Mouse (Mus musculus) hindbrain, postnatal 0 days (tissue): Measurements from ENCODE around the gene Cux1. TPM values are rescaled to one million over a fixed set of nuclear protein-coding genes. Genes with fewer than 3 reads are reported as not detected.

ENCODE experiments used
- ATAC-seq: fragments of 200-750 bp; cut with Nextera tagmentation; 2 replicates; pipeline ENCODE4 v1.8.0; 2017; ENCODE audit warnings: mild to moderate bottlenecking, moderate TSS enrichment, moderate library complexity
- DNase-seq: peaks from one replicate; pipeline ENCODE4 v3.0.0-alpha.2; 2015; ENCODE audit warnings: low spot score
- H3K27ac ChIP-seq: fragments of 300-500 bp; sonication (generic); 2 replicates; pipeline ENCODE4 v1.5.1; 2014; ENCODE audit warnings: mild to moderate bottlenecking
- H3K27me3 ChIP-seq: fragments of 300-500 bp; sonication (generic); 2 replicates; pipeline ENCODE4 v1.6.1; 2014; ENCODE audit warnings: low read length, mixed read lengths; ENCODE audit not compliant: insufficient read depth
- H3K36me3 ChIP-seq: fragments of 300-500 bp; sonication (generic); 2 replicates; pipeline ENCODE4 v1.6.1; 2014; ENCODE audit warnings: low read length, mixed read lengths; ENCODE audit not compliant: insufficient read depth
- H3K4me1 ChIP-seq: fragments of 300-500 bp; sonication (generic); 2 replicates; pipeline ENCODE4 v1.6.1; 2014; ENCODE audit warnings: antibody characterized with exemption, low read length, mixed read lengths; ENCODE audit not compliant: insufficient read depth
- H3K4me2 ChIP-seq: fragments of 300-500 bp; sonication (generic); 2 replicates; pipeline ENCODE4 v1.6.1; 2014; ENCODE audit warnings: low read depth, mild to moderate bottlenecking, low read length, moderate library complexity, mixed read lengths
- H3K4me3 ChIP-seq: fragments of 300-500 bp; sonication (generic); 2 replicates; pipeline ENCODE4 v1.5.1; 2014; ENCODE audit warnings: low read length
- H3K9ac ChIP-seq: fragments of 300-500 bp; sonication (generic); replicated peaks from 2 replicates; pipeline ENCODE4 v1.6.1; 2014; ENCODE audit warnings: mild to moderate bottlenecking, low read length, moderate library complexity, mixed read lengths
- H3K9me3 ChIP-seq: fragments of 300-500 bp; sonication (generic); 2 replicates; pipeline ENCODE4 v1.6.1; 2016; ENCODE audit warnings: low read length, mixed read lengths
- CTCF ChIP-seq: IDR thresholded peaks from 2 replicates; pipeline ENCODE4 v1.5.1; 2016; ENCODE audit warnings: antibody characterized with exemption, control low read depth, low read depth
- WGBS: fragments of 180-500 bp; shearing (Covaris S2); extraction: QIAGEN DNeasy Blood & Tissue Kit; methylation state at CpG from one replicate; pipeline ENCODE4 v1.1.7; 2014; 5-methylcytosine and 5-hydroxymethylcytosine counted together
- polyA plus RNA-seq: library from polyadenylated mRNA; unstranded; fragments of >200 nt; fragmentation: Nextera tagmentation; extraction: Ambion mirVana; gene quantifications from 2 replicates; pipeline ENCODE4 v1.2.1, GENCODE M21; 2015
- total RNA-seq: library from RNA; depleted of rRNA; stranded (reverse); fragments of >200 nt; gene quantifications from 2 replicates; pipeline ENCODE4 v1.2.3, GENCODE M21; 2014

Cux1 gene
- total and polyA plus RNA-seq, 2 experiments from 2014 or later, result 86.3 to 137 TPM

DNA sequence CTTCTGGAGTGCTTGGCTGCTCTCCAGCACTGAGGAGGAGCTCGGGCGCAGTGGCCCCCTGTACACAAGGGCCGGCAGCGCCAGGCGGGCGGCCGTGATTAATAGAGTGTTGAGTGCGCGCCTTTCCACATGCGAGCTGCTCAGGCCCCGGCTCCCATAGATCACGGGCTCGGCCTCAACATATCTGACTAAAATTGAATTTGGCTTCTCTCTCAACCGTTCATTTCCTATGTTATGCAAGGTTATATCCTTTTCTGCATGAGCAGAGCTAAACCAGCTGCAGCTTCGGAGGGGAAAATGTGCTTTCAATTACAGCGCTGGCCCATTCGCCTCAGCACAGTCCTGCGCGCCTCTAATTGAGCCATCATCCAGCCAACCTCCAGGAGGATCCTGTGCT lies 163.7 kb downstream of the Cux1 start:
- no peaks in the 10 kb centered on the region for H3K27me3 ChIP-seq
- H3K9ac ChIP-seq, result no peak overlapping the region
- peak; percentile 62; the same call in 1 of the 2 replicates for ATAC-seq
- DNase-seq, result peak; percentile 79
- no peaks in the 10 kb centered on the region for H3K9me3 ChIP-seq
- H3K27ac ChIP-seq, result no peak overlapping the region
- no peak for TF ChIP-seq CTCF
- peak overlapping the region; percentile 15; the same call in 1 of the 2 replicates for H3K4me3 ChIP-seq
- H3K36me3 ChIP-seq, result no peaks in the 10 kb centered on the region
- peaks cover 10% of the 10 kb centered on the region; the same call in 1 of the 2 replicates for H3K4me1 ChIP-seq
- WGBS, result 16% methylated on average over 19 of the region's 19 CpGs
- H3K4me2 ChIP-seq, result peak overlapping the region; percentile 47

DNA sequence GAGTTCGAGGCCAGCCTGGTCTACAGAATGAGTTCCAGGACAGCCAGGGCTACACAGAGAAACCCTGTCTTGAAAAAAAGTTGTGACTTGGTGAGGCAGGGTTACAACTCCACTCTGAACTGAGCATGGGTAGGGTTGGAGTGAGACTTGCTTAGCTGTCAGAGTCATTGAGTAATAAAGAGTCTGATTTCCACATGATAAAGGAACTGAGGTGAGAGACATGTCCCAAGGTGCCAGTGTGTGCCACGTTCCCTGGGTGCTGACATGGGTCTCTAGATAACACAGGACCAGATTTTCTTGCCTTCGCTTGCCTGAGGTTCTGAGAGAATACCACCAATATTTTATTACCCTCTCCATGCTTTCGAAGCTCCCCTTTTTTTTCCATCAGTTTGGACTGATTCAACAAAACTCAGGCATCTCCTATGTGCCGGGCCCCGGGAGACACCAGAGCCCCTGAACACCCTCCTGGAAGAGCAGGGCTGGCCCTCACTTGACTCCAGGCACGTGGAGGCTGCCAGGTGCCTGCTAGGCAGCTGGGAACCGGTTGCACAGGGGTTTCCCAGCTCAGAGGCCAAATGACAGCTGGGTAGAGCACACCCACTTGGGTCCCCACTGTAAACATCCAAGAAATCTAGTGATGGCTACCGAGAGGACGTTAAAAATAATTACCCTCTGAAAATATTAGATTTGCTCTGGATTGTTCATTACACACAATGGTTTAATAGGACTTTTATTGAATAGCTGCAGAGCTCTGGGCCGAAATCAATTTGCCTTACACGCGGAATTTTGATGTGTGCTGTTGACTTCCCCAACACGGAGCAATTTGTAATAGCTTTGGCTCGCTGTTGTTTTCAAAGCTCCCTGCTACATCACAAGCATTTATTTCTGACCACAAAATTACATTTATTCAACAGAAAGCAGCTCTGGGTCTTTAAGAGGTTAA lies 164.4 kb downstream of the Cux1 start:
- peak overlapping the region; percentile 47 for H3K4me2 ChIP-seq
- H3K27me3 ChIP-seq, result no peaks in the 10 kb centered on the region
- no peak overlapping the region for H3K27ac ChIP-seq
- no peak overlapping the region for H3K9ac ChIP-seq
- DNase-seq, result peak; percentile 8
- no peaks in the 10 kb centered on the region for H3K9me3 ChIP-seq
- H3K4me3 ChIP-seq, result peak overlapping the region; percentile 15; the same call in 1 of the 2 replicates
- H3K4me1 ChIP-seq, result peaks cover 10% of the 10 kb centered on the region; the same call in 1 of the 2 replicates
- 47% methylated on average over 15 of the region's 15 CpGs for WGBS
- no peak for TF ChIP-seq CTCF
- no peak; the same call in 1 of the 2 replicates for ATAC-seq
- H3K36me3 ChIP-seq, result no peaks in the 10 kb centered on the region

DNA sequence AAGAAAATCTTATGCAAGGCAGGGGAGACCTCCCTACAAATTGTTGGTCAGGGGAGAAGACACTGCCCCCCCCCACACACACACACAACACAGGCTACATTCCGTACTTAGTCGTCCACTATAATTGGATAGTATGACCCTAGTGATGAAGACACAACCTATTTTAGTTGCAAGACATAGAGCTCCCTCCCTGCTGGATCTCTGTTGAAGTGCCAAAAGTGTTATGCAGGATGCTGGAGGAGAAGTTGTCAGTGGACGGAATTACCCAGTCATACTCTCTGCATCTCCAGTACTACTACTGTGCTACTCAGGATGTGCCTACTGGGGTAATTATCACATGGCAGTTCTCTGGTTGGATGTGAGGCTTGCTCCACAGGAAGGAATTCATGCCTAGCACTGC lies 168.6 kb downstream of the Cux1 start:
- no peak for DNase-seq
- WGBS, result 82% methylated on average over 3 of the region's 3 CpGs
- Histone ChIP-seq H3K36me3 (no peaks in the 10 kb centered on the region), H3K4me2 (no peak overlapping the region), H3K9me3 (no peaks in the 10 kb centered on the region), H3K4me1 (peaks cover 7% of the 10 kb centered on the region; the same call in 1 of the 2 replicates), H3K4me3 (no peak overlapping the region), H3K27ac (no peak overlapping the region), H3K27me3 (no peaks in the 10 kb centered on the region), H3K9ac (no peak overlapping the region)
- ATAC-seq, result no peak
- TF ChIP-seq CTCF, result no peak

DNA sequence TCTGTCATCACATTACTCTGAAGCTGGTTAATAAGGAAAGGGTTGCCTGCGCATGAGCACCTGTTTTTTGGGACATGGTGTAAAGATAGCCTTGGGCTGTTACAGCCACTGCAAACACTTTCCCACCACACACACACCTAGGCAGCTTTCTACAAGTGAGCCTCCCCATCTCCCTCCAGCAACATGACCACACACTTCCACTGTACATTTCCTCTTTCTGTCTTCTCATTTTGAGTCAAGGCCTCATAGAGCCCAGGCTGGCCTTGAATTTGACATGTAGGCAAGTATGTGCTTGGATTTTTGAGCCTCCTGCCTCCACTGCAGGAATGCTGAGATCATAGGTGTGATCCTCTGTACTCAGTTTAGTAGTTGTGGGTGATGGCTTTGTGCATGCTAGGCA lies 170.6 kb downstream of the Cux1 start:
- Histone ChIP-seq H3K9me3 (no peaks in the 10 kb centered on the region), H3K4me1 (no peaks in the 10 kb centered on the region), H3K4me3 (no peak overlapping the region), H3K4me2 (no peak overlapping the region), H3K9ac (no peak overlapping the region), H3K27me3 (no peaks in the 10 kb centered on the region), H3K27ac (no peak overlapping the region), H3K36me3 (no peaks in the 10 kb centered on the region)
- ATAC-seq, result no peak
- TF ChIP-seq CTCF, result no peak
- WGBS, result 93% methylated on average over 1 of the region's 1 CpGs
- no peak for DNase-seq

DNA sequence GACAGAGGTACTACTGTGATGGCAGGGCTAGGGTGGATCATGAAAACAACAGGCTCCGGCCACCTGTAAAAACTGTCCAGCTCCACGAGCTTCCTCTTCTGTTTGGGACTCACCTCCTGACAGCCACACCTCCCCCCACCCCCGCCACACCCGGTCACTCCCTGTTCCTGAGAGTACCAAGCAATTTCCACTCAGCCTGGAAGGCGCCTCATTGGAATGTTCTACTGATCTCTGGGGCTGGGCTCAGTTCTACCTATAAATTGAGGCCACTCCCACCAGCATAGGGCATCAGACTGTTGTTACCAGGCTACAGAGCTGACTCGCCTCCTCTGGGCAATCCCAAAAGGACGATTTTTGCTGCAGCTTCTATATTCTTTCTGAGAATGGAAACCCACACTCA lies 171.0 kb downstream of the Cux1 start:
- WGBS, result 86% methylated on average over 7 of the region's 7 CpGs

DNA sequence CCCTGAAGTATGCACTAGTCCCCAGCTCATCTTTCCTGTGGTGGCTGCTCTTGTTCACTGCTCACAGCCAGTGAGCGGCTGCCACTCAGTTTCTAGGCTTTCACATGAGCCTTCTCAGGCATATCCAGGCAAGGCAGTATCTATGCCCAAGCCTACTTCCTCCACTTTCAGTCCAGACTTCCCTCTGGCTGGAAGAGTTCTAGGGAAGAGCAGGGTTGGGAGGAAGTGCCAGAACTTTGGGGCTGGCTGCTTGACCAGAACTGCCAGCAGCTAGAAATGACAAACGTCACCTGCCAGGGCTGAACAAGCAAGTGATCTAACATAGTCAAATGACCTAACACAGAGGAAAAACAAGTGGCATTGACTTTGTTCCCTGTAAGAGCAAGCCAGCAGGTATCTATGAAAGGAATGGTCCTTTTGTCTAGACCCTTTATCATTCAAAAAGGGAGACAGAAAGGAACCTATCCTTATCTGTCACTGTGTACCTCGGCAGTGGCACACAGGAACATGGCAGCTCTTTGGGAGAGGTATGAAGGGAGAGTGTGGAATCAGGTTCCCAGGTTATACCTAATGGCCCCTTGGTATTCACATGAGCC lies 171.6 kb downstream of the Cux1 start:
- Histone ChIP-seq H3K9ac (no peak overlapping the region), H3K9me3 (no peaks in the 10 kb centered on the region), H3K27ac (no peak overlapping the region), H3K4me3 (no peak overlapping the region), H3K4me2 (no peak overlapping the region), H3K36me3 (no peaks in the 10 kb centered on the region), H3K27me3 (no peaks in the 10 kb centered on the region), H3K4me1 (no peaks in the 10 kb centered on the region)
- 68% methylated on average over 3 of the region's 3 CpGs for whole genome bisulfite sequencing
- ATAC-seq, result no peak
- DNase-seq, result no peak
- TF ChIP-seq CTCF, result no peak

More for the DNA sequence above, 171.0 kb downstream of the Cux1 start:
- Histone ChIP-seq H3K4me1 (no peaks in the 10 kb centered on the region), H3K9ac (no peak overlapping the region), H3K4me3 (no peak overlapping the region), H3K4me2 (no peak overlapping the region), H3K36me3 (no peaks in the 10 kb centered on the region), H3K9me3 (no peaks in the 10 kb centered on the region), H3K27ac (no peak overlapping the region), H3K27me3 (no peaks in the 10 kb centered on the region)
- ATAC-seq (no peak), DNase-seq (no peak)
- TF ChIP-seq CTCF, result no peak
